Mouse (Mus musculus): ENCODE measurements around the gene Uqcc2. TPM values are rescaled to one million over a fixed set of nuclear protein-coding genes. Genes with fewer than 3 reads are reported as not detected.

Uqcc2 gene
- total and polyA plus RNA-seq, 3 experiments, result 126 to 240 (median 198) TPM

DNA sequence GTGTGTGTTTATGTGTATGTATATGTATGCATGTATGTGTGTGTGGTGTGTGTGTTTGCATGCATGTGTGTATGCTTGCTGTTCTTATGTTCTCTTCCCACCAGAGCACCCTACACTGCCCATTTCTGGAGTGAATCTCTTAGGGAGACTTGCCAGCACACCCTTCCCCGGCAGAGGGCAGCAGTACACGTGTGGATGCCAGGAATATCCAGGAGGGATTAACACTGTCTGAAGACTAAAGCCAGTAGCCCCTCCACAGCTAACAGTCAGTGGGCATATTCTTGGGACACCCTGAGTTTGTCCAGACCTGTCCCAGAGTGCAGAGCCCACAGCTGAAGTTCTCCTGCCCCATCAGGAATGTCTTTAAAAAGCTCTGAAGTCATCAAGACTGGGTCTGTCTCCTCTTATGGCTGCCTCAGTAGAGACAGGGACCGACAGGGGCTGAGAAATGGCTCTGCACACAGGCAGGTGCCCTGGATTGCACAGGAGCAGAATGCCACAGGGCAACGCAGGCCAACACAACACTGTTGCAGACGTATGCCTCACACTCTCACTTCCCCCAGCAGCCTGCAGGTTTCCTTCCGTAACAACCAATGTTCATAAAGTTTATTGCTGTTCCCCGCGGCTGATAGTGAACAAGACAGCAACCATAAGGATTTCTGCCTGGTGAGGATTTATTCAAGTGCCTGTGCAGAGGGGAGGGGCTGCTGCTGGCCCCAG is 31.5 kb upstream of the Uqcc2 start (continued):
- no peak for TF ChIP-seq RCOR1 (conservative IDR thresholded peaks at IDR 0.05; ENCODE audit: low read depth, low read length)

- H3K79me2 ChIP-seq (replicated peaks; ENCODE audit: control insufficient read depth, extremely low read depth, insufficient read depth, poor library complexity, severe bottlenecking), result peaks cover 41% of the 10 kb centered on the region
- no peak overlapping the region for H3K4me2 ChIP-seq (ENCODE audit: insufficient read depth, low read depth, poor library complexity, severe bottlenecking)
- H3K9me3 ChIP-seq (replicated peaks; ENCODE audit: low read length), result no peaks in the 10 kb centered on the region
- in situ Hi-C loops (cut with MboI; ENCODE audit: low pct_ligation_motif_present, low pct_unique_long_range_greater_than_20kb, low sequenced_read_pairs) (loop anchor here (10.0 kb wide), 1 partner anchor 164 kb away; no protein-coding TSS in a partner anchor), dilution Hi-C loops (cut with MboI; ENCODE audit: extremely low pct_ligation_motif_present, extremely low pct_unique_long_range_greater_than_20kb, low sequenced_read_pairs) (no loop called here)
- no peak overlapping the region for H3K27ac ChIP-seq (ENCODE audit: insufficient read depth, low read depth)
- H3K4me1 ChIP-seq (ENCODE audit: control insufficient read depth in 1 of 2, insufficient read depth in 2 of 2), result peaks cover 20 to 69% of the 10 kb centered on the region in 2 experiments
- no peak overlapping the region for H3K9ac ChIP-seq (ENCODE audit: insufficient read depth, low read depth)
- TF ChIP-seq USF1 (IDR thresholded peaks at IDR 0.05; ENCODE audit: low read depth, low read length) (no peak), RCOR1 (conservative IDR thresholded peaks at IDR 0.05; ENCODE audit: low read depth, low read length) (no peak), TCF12 (IDR thresholded peaks at IDR 0.05; ENCODE audit: low read depth, low read length) (no peak), ZNF384 (IDR thresholded peaks at IDR 0.05; ENCODE audit: low read depth, low read length) (no peak), NELFE (IDR thresholded peaks at IDR 0.05; ENCODE audit: low read depth, low read length) (no peak), POLR2A (IDR thresholded peaks at IDR 0.05; ENCODE audit: low read depth, low read length) (no peak), JUN (IDR thresholded peaks at IDR 0.05; ENCODE audit: insufficient read depth, low read depth, low read length) (no peak), JUND (conservative IDR thresholded peaks at IDR 0.05; ENCODE audit: low read depth, low read length) (no peak), CHD1 (IDR thresholded peaks at IDR 0.05; ENCODE audit: low read depth, low read length) (no peak), SIN3A (IDR thresholded peaks at IDR 0.05; ENCODE audit: low read length) (no peak), EP300 (IDR thresholded peaks at IDR 0.05; ENCODE audit: low read length) (no peak), MAFK (IDR thresholded peaks at IDR 0.05; ENCODE audit: insufficient replicate concordance, low read length) (no peak), PAX5 (IDR thresholded peaks at IDR 0.05; ENCODE audit: low read length) (no peak), MAZ (IDR thresholded peaks at IDR 0.05; ENCODE audit: low read depth, low read length) (no peak), HCFC1 (IDR thresholded peaks at IDR 0.05; ENCODE audit: low read depth, low read length) (no peak), MXI1 (IDR thresholded peaks at IDR 0.05; ENCODE audit: low read depth, low read length) (no peak)
- H3K27me3 ChIP-seq (replicated peaks), result no peaks in the 10 kb centered on the region
- no peak overlapping the region for H3K4me3 ChIP-seq (replicated peaks in 1 of 3; ENCODE audit: low read depth in 2 of 3, low read length in 2 of 3, poor library complexity in 1 of 3)
- H3K36me3 ChIP-seq (replicated peaks in 1 of 2; ENCODE audit: control insufficient read depth in 1 of 2, insufficient read depth in 1 of 2, low read length in 1 of 2), result peaks cover 59 to 95% of the 10 kb centered on the region in 2 experiments
- DNase-seq (ENCODE audit: extremely low read depth), result no peak
Measured at GRCm38 (mm10) chr17:27160905-27161304, 27.2 kb upstream of the Uqcc2 start.

DNA sequence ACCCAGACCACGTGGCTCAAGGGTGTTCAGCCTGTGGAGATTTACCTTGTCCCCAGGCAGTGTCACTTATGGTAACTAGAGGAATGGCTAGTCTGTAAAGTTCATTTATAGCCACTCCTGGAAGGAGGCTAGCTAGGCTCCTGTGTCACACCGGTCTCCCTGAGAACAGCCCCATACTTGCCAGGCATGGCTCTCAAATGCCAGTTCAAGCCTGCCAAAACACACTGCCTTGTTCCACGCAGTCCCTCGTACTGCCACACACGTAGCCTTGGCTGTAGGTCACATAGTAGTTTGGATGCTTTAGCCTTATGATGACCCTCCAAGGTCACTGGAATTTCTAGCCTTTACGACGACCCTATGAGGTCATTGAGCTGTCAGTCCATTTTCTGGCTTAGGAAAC is 25.5 kb upstream of the Uqcc2 start:
- no peak for DNase-seq (ENCODE audit: extremely low read depth)
- Histone ChIP-seq H3K27ac (ENCODE audit: insufficient read depth, low read depth) (no peak overlapping the region), H3K4me1 (ENCODE audit: control insufficient read depth in 1 of 2, insufficient read depth in 2 of 2) (peaks cover 11 to 60% of the 10 kb centered on the region in 2 experiments), H3K36me3 (replicated peaks in 1 of 2; ENCODE audit: control insufficient read depth in 1 of 2, insufficient read depth in 1 of 2, low read length in 1 of 2) (peaks cover 65 to 97% of the 10 kb centered on the region in 2 experiments), H3K27me3 (replicated peaks) (no peaks in the 10 kb centered on the region), H3K4me3 (replicated peaks in 1 of 3; ENCODE audit: low read depth in 2 of 3, low read length in 2 of 3, poor library complexity in 1 of 3) (no peak overlapping the region), H3K9ac (ENCODE audit: insufficient read depth, low read depth) (no peak overlapping the region), H3K9me3 (replicated peaks; ENCODE audit: low read length) (no peaks in the 10 kb centered on the region), H3K79me2 (replicated peaks; ENCODE audit: control insufficient read depth, extremely low read depth, insufficient read depth, poor library complexity, severe bottlenecking) (peaks cover 25% of the 10 kb centered on the region), H3K4me2 (ENCODE audit: insufficient read depth, low read depth, poor library complexity, severe bottlenecking) (no peak overlapping the region)
- in situ Hi-C loops (cut with MboI; ENCODE audit: low pct_ligation_motif_present, low pct_unique_long_range_greater_than_20kb, low sequenced_read_pairs) (no loop called here), dilution Hi-C loops (cut with MboI; ENCODE audit: extremely low pct_ligation_motif_present, extremely low pct_unique_long_range_greater_than_20kb, low sequenced_read_pairs) (no loop called here)
- TF ChIP-seq SIN3A (IDR thresholded peaks at IDR 0.05; ENCODE audit: low read length) (no peak), GABPA (IDR thresholded peaks at IDR 0.05; ENCODE audit: insufficient replicate concordance, low read depth, low read length) (no peak), ZNF384 (IDR thresholded peaks at IDR 0.05; ENCODE audit: low read depth, low read length) (no peak), NRF1 (IDR thresholded peaks at IDR 0.05; ENCODE audit: low read depth, low read length) (no peak), ETS1 (conservative IDR thresholded peaks at IDR 0.05; ENCODE audit: low read depth, low read length) (no peak), CHD2 (IDR thresholded peaks at IDR 0.05; ENCODE audit: low read length) (no peak), ZC3H11A (IDR thresholded peaks at IDR 0.05; ENCODE audit: low read depth, low read length) (no peak), RCOR1 (conservative IDR thresholded peaks at IDR 0.05; ENCODE audit: low read depth, low read length) (no peak), BHLHE40 (IDR thresholded peaks at IDR 0.05; ENCODE audit: low read depth, low read length) (no peak), TCF12 (IDR thresholded peaks at IDR 0.05; ENCODE audit: low read depth, low read length) (no peak)

All from CH12.LX (cell line).